Comparison of ENCODE assay signal across 9 mouse cellular contexts in genomic region chr1:194878440-194878839, GRCm38 (mm10).
A peak's percentile ranks its signal among the peaks of the same experiment; 100 is the strongest.
DNase-seq lines count a peak whose midpoint lies in the region; ATAC-seq lines count a peak whose summit lies in the region.
"Had no signal": no experiment of that assay in that cellular context is flagged by ENCODE, and none has a peak within 500 bp of the region (broad histone marks: within the 10 kb centered on the region; RNA-seq: fewer than 3 reads in every experiment).

No protein-coding gene starts in this region.

- DNase-seq in ovary, adult 18-20 months (ENCODE audit: low spot score) = peak; percentile 11
- no peak for DNase-seq in ovary, postnatal 36 days (ENCODE audit: low spot score)
- DNase-seq in adrenal gland, postnatal 14 days = peak; percentile 75
- peak; percentile 22 for DNase-seq in gastrocnemius, postnatal 14 days
- DNase-seq in lung, postnatal 25 days (ENCODE audit: low spot score) = peak; percentile 62
- DNase-seq in ovary, postnatal 10 days (ENCODE audit: low spot score) = no peak
- DNase-seq in thymus, postnatal 0 days (ENCODE audit: low spot score) = no peak

- H3K9ac ChIP-seq in forebrain, embryonic 15.5 days (replicated peaks) = no peak overlapping the region

- no peaks in the 10 kb centered on the region for H3K9me3 ChIP-seq in forebrain, embryonic 15.5 days
- H3K9me3 ChIP-seq: megakaryocyte, embryonic 14.5 days had no signal

- no peak overlapping the region for H3K4me3 ChIP-seq in forebrain, embryonic 15.5 days
- H3K4me3 ChIP-seq: megakaryocyte, embryonic 14.5 days had no signal

- ATAC-seq in forebrain, embryonic 15.5 days (replicated peaks) = no peak

- no peak overlapping the region for H3K4me2 ChIP-seq in forebrain, embryonic 15.5 days (replicated peaks)

- H3K36me3 ChIP-seq in forebrain, embryonic 15.5 days = no peaks in the 10 kb centered on the region

- no peaks in the 10 kb centered on the region for H3K27me3 ChIP-seq in forebrain, embryonic 15.5 days

- WGBS in forebrain, embryonic 15.5 days = 54% methylated on average over 2 of the region's 2 CpGs

- H3K4me1 ChIP-seq in forebrain, embryonic 15.5 days = peaks cover 7% of the 10 kb centered on the region; the same call in 1 of the 2 replicates

- no peak overlapping the region for H3K27ac ChIP-seq in forebrain, embryonic 15.5 days (replicated peaks)

- intact Hi-C loops in gastrocnemius, postnatal 14 days (cut with DNase I; ENCODE audit: low total_unique reads) = no loop called here

Comparison
In these comparisons a context has a peak if more than half of its experiments do, and no peak if none do; other contexts are left out.
1. DNase-seq: peak in ovary, adult 18-20 months (single experiment), adrenal gland, postnatal 14 days (single experiment), gastrocnemius, postnatal 14 days (single experiment) and lung, postnatal 25 days (single experiment); none in ovary, postnatal 36 days (single experiment), ovary, postnatal 10 days (single experiment) and thymus, postnatal 0 days (single experiment).